Mouse (Mus musculus): ENCODE measurements around the gene Cdk16.

DNA sequence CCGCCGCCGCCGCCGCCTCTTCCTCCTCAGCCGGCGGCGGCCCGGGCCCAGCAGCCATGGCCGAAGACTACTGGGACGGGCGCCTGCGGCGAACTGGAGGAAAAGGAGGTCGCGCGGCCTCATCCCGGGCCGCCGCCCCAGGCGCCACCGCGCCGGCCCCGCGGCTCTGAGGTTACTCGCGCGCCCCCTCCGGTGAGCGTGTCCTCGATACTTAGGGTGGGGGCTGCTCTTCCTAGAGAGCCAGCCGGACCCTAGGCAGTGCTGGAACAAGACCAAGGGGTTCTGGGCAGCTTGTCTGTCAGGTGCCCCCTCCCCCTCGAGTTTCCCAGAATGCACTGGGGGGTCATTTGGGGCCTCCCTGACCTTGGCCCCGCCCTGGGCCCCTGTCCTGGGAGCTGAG is 861 bp downstream of the Cdk16 start:
- TF ChIP-seq POLR2A (IDR thresholded peaks at IDR 0.05; ENCODE audit: borderline replicate concordance, extremely low read depth, low read depth, low read length): no peak
- no peak for TF ChIP-seq CTCF (IDR thresholded peaks at IDR 0.05; ENCODE audit: insufficient read depth, low read length)
